Mouse (Mus musculus): ENCODE measurements around the gene Gm20388. TPM values are rescaled to one million over a fixed set of nuclear protein-coding genes. Genes with fewer than 3 reads are reported as not detected.

Gene Gm20388
- polyA plus RNA-seq, 1 experiment from 2014 or later: not detected

GRCm38 (mm10) chr8:123718752-123719151 is 3808.1 kb downstream of the Gm20388 start:
- ATAC-seq: no peak
- Histone ChIP-seq H3K27me3 (replicated peaks; ENCODE audit: control insufficient read depth, insufficient read depth, low read length) (no peaks in the 10 kb centered on the region), H3K4me2 (replicated peaks; ENCODE audit: low read depth) (no peak overlapping the region), H3K36me3 (ENCODE audit: control insufficient read depth, insufficient read depth) (no peaks in the 10 kb centered on the region), H3K27ac (ENCODE audit: low read depth, low read length) (peak overlapping the region; percentile 29), H3K9ac (ENCODE audit: low read depth, low read length) (no peak overlapping the region), H3K4me3 (ENCODE audit: low read depth, low read length) (no peak overlapping the region), H3K4me1 (replicated peaks; ENCODE audit: control insufficient read depth, insufficient read depth, low read length) (peaks cover 18% of the 10 kb centered on the region), H3K9me3 (ENCODE audit: control insufficient read depth) (no peaks in the 10 kb centered on the region)
- 96% methylated on average over 2 of the region's 2 CpGs for WGBS
- TF ChIP-seq CTCF (IDR thresholded peaks at IDR 0.05; ENCODE audit: low read depth): no peak

GRCm38 (mm10) chr8:123719280-123719679 is 3808.6 kb downstream of the Gm20388 start:
- H3K9me3 ChIP-seq (ENCODE audit: control insufficient read depth): no peaks in the 10 kb centered on the region
- no peak overlapping the region for H3K9ac ChIP-seq (ENCODE audit: low read depth, low read length)
- H3K36me3 ChIP-seq (ENCODE audit: control insufficient read depth, insufficient read depth): no peaks in the 10 kb centered on the region
- 76% methylated on average over 6 of the region's 6 CpGs for WGBS
- H3K4me3 ChIP-seq (ENCODE audit: low read depth, low read length): no peak overlapping the region
- H3K27ac ChIP-seq (ENCODE audit: low read depth, low read length): peak overlapping the region; percentile 29
- ATAC-seq: no peak
- no peak overlapping the region for H3K4me2 ChIP-seq (replicated peaks; ENCODE audit: low read depth)
- TF ChIP-seq CTCF (IDR thresholded peaks at IDR 0.05; ENCODE audit: low read depth): no peak
- H3K27me3 ChIP-seq (replicated peaks; ENCODE audit: control insufficient read depth, insufficient read depth, low read length): no peaks in the 10 kb centered on the region
- peaks cover 18% of the 10 kb centered on the region for H3K4me1 ChIP-seq (replicated peaks; ENCODE audit: control insufficient read depth, insufficient read depth, low read length)

GRCm38 (mm10) chr8:123719811-123720210 is 3809.2 kb downstream of the Gm20388 start:
- H3K27me3 ChIP-seq (replicated peaks; ENCODE audit: control insufficient read depth, insufficient read depth, low read length): no peaks in the 10 kb centered on the region
- H3K4me1 ChIP-seq (replicated peaks; ENCODE audit: control insufficient read depth, insufficient read depth, low read length): peaks cover 18% of the 10 kb centered on the region
- ATAC-seq: no peak
- H3K4me2 ChIP-seq (replicated peaks; ENCODE audit: low read depth): no peak overlapping the region
- no peaks in the 10 kb centered on the region for H3K36me3 ChIP-seq (ENCODE audit: control insufficient read depth, insufficient read depth)
- no peak overlapping the region for H3K4me3 ChIP-seq (ENCODE audit: low read depth, low read length)
- peak overlapping the region; percentile 78 for H3K27ac ChIP-seq (ENCODE audit: low read depth, low read length)
- WGBS: 70% methylated on average over 5 of the region's 5 CpGs
- no peak overlapping the region for H3K9ac ChIP-seq (ENCODE audit: low read depth, low read length)
- TF ChIP-seq CTCF (IDR thresholded peaks at IDR 0.05; ENCODE audit: low read depth): no peak
- no peaks in the 10 kb centered on the region for H3K9me3 ChIP-seq (ENCODE audit: control insufficient read depth)

GRCm38 (mm10) chr8:123720471-123721001 is 3809.9 kb downstream of the Gm20388 start:
- no peaks in the 10 kb centered on the region for H3K36me3 ChIP-seq (ENCODE audit: control insufficient read depth, insufficient read depth)
- no peaks in the 10 kb centered on the region for H3K9me3 ChIP-seq (ENCODE audit: control insufficient read depth)
- 13% methylated on average over 12 of the region's 12 CpGs for WGBS
- 0 out of 2 replicates have a peak overlapping the region, but pooled peaks have one; percentile 13 for H3K4me2 ChIP-seq (replicated peaks; ENCODE audit: low read depth)
- H3K27ac ChIP-seq (ENCODE audit: low read depth, low read length): peak overlapping the region; percentile 78
- H3K27me3 ChIP-seq (replicated peaks; ENCODE audit: control insufficient read depth, insufficient read depth, low read length): no peaks in the 10 kb centered on the region
- H3K9ac ChIP-seq (ENCODE audit: low read depth, low read length): no peak overlapping the region
- peaks cover 18% of the 10 kb centered on the region for H3K4me1 ChIP-seq (replicated peaks; ENCODE audit: control insufficient read depth, insufficient read depth, low read length)
- peak; percentile 47 for TF ChIP-seq CTCF (IDR thresholded peaks at IDR 0.05; ENCODE audit: low read depth)
- no peak overlapping the region for H3K4me3 ChIP-seq (ENCODE audit: low read depth, low read length)
- peak; percentile 83 for ATAC-seq

- no peaks in the 10 kb centered on the region for H3K9me3 ChIP-seq (ENCODE audit: control insufficient read depth)
- H3K4me3 ChIP-seq (ENCODE audit: low read depth, low read length): no peak overlapping the region
- WGBS: 83% methylated on average over 5 of the region's 5 CpGs
- H3K9ac ChIP-seq (ENCODE audit: low read depth, low read length): no peak overlapping the region
- H3K27me3 ChIP-seq (replicated peaks; ENCODE audit: control insufficient read depth, insufficient read depth, low read length): no peaks in the 10 kb centered on the region
- no peak for ATAC-seq
- peaks cover 18% of the 10 kb centered on the region for H3K4me1 ChIP-seq (replicated peaks; ENCODE audit: control insufficient read depth, insufficient read depth, low read length)
- no peak overlapping the region for H3K27ac ChIP-seq (ENCODE audit: low read depth, low read length)
- H3K36me3 ChIP-seq (ENCODE audit: control insufficient read depth, insufficient read depth): no peaks in the 10 kb centered on the region
- no peak overlapping the region for H3K4me2 ChIP-seq (replicated peaks; ENCODE audit: low read depth)
- TF ChIP-seq CTCF (IDR thresholded peaks at IDR 0.05; ENCODE audit: low read depth): no peak
Measured at GRCm38 (mm10) chr8:123722245-123722644, 3811.6 kb downstream of the Gm20388 start.

- peaks cover 13% of the 10 kb centered on the region for H3K4me1 ChIP-seq (replicated peaks; ENCODE audit: control insufficient read depth, insufficient read depth, low read length)
- no peak overlapping the region for H3K27ac ChIP-seq (ENCODE audit: low read depth, low read length)
- no peaks in the 10 kb centered on the region for H3K36me3 ChIP-seq (ENCODE audit: control insufficient read depth, insufficient read depth)
- H3K9me3 ChIP-seq (ENCODE audit: control insufficient read depth): no peaks in the 10 kb centered on the region
- no peak for ATAC-seq
- no peak for TF ChIP-seq CTCF (IDR thresholded peaks at IDR 0.05; ENCODE audit: low read depth)
- no peaks in the 10 kb centered on the region for H3K27me3 ChIP-seq (replicated peaks; ENCODE audit: control insufficient read depth, insufficient read depth, low read length)
- no peak overlapping the region for H3K4me2 ChIP-seq (replicated peaks; ENCODE audit: low read depth)
- no peak overlapping the region for H3K9ac ChIP-seq (ENCODE audit: low read depth, low read length)
- 90% methylated on average over 10 of the region's 10 CpGs for WGBS
- H3K4me3 ChIP-seq (ENCODE audit: low read depth, low read length): no peak overlapping the region
Measured at GRCm38 (mm10) chr8:123724752-123725151, 3814.1 kb downstream of the Gm20388 start.
